Mouse (Mus musculus): ENCODE results near the gene Psmd2.

DNA sequence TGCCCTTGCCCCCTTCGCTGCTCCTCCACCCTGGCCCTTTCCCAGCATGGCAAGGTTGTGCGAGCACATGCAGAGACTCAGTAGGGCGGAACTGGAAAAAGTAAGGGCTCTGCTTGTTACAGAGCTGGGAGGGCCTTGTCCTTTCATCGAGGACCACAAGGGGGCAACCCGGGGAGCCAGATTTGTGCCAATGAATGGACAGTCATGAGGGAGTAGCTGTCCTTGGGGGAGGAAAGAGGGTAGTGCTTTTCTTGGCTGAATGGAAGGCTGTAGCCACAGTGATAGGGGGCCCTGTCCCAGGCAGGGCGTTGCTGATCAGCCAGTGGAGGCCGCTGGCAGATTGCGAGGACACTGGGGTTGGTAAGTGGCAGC is 51.1 kb downstream of the Psmd2 start:
- TF ChIP-seq CTCF (IDR thresholded peaks at IDR 0.05; ENCODE audit: extremely low read depth, insufficient read depth, insufficient read length, insufficient replicate concordance) = peak; percentile 53; the same call in 1 of the 2 replicates
- TF ChIP-seq POLR2A (IDR thresholded peaks at IDR 0.05; ENCODE audit: low read depth, low read length) = no peak

Measured in spleen, adult 2 months (tissue).